Mouse (Mus musculus) brain, embryonic 14.5 days (tissue): ENCODE measurements around the gene Styxl1.

Experiments used
- CTCF ChIP-seq: fragments of 200-500 bp; IDR thresholded peaks from 2 replicates; pipeline ENCODE4 v1.5.1; 2012; ENCODE audit warnings: inconsistent platforms, mild to moderate bottlenecking, moderate library complexity, borderline replicate concordance; ENCODE audit not compliant: insufficient read depth, insufficient read length; ENCODE audit errors: extremely low read depth
- POLR2A ChIP-seq: fragments of 200-500 bp; IDR thresholded peaks from 2 replicates; pipeline ENCODE4 v1.6.1; 2012; ENCODE audit warnings: mild to moderate bottlenecking, inconsistent platforms, borderline replicate concordance; ENCODE audit not compliant: poor library complexity, insufficient read depth, insufficient read length, severe bottlenecking; ENCODE audit errors: extremely low read depth

DNA sequence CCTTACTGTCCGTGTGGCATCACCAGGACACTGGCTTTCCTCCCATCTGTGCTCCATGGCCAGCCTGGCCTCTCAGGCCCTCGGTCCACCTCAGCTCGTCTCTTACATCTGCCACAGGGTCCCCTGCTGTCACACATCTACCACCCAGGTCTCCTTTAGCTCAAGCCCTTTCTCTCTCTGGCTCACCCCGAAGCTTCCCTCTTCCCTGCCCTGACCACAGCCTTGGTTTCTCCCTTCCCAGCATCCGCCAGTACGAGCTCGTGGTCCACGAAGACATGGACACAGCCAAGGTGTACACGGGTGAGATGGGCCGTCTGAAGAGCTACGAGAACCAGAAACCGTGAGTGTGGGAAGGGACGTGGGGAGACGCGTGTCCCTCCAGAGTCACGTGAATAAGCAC lies 46.9 kb downstream of the Styxl1 start:
- TF ChIP-seq POLR2A (no peak), CTCF (no peak)
